Mouse (Mus musculus) adrenal gland, adult 8-10 months (tissue): ENCODE data around the gene Phex. TPM values are rescaled to one million over a fixed set of nuclear protein-coding genes. Genes with fewer than 3 reads are reported as not detected.

Experiments
- DNase-seq: peaks from one replicate; pipeline ENCODE4 v3.0.0; 2022
- microRNA-seq, 2 experiments: library from miRNA; unstranded; fragments of <30 nt; microRNA quantifications; one replicate each; pipeline ENCODE4 v1.2.0; 2022
- total RNA-seq, 4 experiments: library from RNA; stranded (reverse); gene quantifications; 2 replicates each; pipeline ENCODE4 v1.2.4; 2022

The Phex gene
- total RNA-seq, 4 experiments from 2014 or later: 0.22 to 0.49 (median 0.43) TPM

- no peak for DNase-seq
These were observed 107.7 kb downstream of the Phex start for GRCm38 (mm10) chrX:157307411-157307810.

GRCm38 (mm10) chrX:157306796-157307405 lies 108.2 kb downstream of the Phex start:
- DNase-seq: no peak

GRCm38 (mm10) chrX:157305852-157306232 lies 109.3 kb downstream of the Phex start:
- DNase-seq: no peak

- no peak for DNase-seq
These were observed 109.8 kb downstream of the Phex start for GRCm38 (mm10) chrX:157305193-157305851.

- DNase-seq: no peak
These were observed 122.7 kb downstream of the Phex start for GRCm38 (mm10) chrX:157292411-157292810.

- no peak for DNase-seq
These were observed 138.5 kb downstream of the Phex start for GRCm38 (mm10) chrX:157276581-157276980.

GRCm38 (mm10) chrX:157273291-157273690 lies 141.8 kb downstream of the Phex start:
- DNase-seq: no peak

- no peak for DNase-seq
These were observed 143.5 kb downstream of the Phex start for GRCm38 (mm10) chrX:157271609-157272008.

- DNase-seq: no peak
These were observed 145.3 kb downstream of the Phex start for GRCm38 (mm10) chrX:157269726-157270305.

- DNase-seq: no peak
These were observed 147.0 kb downstream of the Phex start for GRCm38 (mm10) chrX:157268141-157268540.

GRCm38 (mm10) chrX:157202736-157203135 lies 212.4 kb downstream of the Phex start:
- DNase-seq: no peak

GRCm38 (mm10) chrX:157184167-157184566 lies 230.9 kb downstream of the Phex start:
- DNase-seq: no peak

- no peak for DNase-seq
These were observed 234.3 kb downstream of the Phex start for GRCm38 (mm10) chrX:157180845-157181244.

- DNase-seq: no peak
These were observed 251.0 kb downstream of the Phex start for GRCm38 (mm10) chrX:157164142-157164541.

GRCm38 (mm10) chrX:157163394-157163793 lies 251.7 kb downstream of the Phex start:
- no peak for DNase-seq

GRCm38 (mm10) chrX:157144675-157145074 lies 270.4 kb downstream of the Phex start:
- DNase-seq: no peak

- no peak for DNase-seq
These were observed 275.5 kb downstream of the Phex start for GRCm38 (mm10) chrX:157139601-157140000.

Small RNA genes within 50 kb of the gene (microRNA-seq; reads per million reads assigned to microRNA genes)
- 0 reads per million in 2 experiments for gene Gm23798

Other genes with a start within 250 kb of the Phex start
- gene Sms, start 77.0 kb upstream of the Phex start, total RNA-seq: 10 to 100 TPM; 10.1 to 15.3 (median 13.4) TPM
- gene Yy2, start 153.7 kb upstream of the Phex start, total RNA-seq: 1 to 10 TPM in 1 of 4 experiments, under 1 TPM in 1, not detected in 2; 0.14 to 1.0 TPM
- 10 to 100 TPM; 24.1 to 27.7 (median 26.0) TPM for gene Mbtps2, start 183.4 kb upstream of the Phex start, total RNA-seq